Mouse (Mus musculus) right cerebral cortex, adult 2 months (tissue): Measurements from ENCODE around the gene Brat1.
A peak's percentile ranks its signal among the peaks of the same experiment; 100 is the strongest.

Experiments used
- DNase-seq, 2 experiments: peaks; one replicate each; pipeline ENCODE4 v3.0.0; 2021 to 2022; ENCODE audit warnings: low spot score in 2 of 2

Gene Brat1

DNA sequence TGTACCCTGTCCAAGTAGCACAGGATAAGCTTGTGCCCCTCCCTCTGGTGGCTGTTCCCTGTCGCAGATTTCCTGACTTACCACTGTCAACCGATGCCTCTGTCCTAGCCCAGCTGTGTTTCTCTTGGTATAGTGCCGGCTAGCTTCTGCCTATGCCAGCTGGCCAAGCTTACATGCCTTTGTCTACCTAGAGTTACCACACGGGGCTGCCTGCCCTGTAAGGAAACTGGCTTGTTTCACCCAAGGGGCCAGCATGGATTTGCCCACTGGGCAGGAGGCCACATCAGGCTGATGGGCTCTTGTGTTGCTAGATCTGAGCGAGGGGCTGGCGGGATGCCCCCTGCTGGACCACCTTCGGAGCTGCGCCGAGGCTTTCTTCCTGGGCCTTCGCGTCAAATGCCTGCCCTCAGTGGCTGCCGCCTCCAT lies 38.9 kb downstream of the Brat1 start:
- DNase-seq = no peak

- no peak for DNase-seq
These were observed 43.6 kb downstream of the Brat1 start for GRCm38 (mm10) chr5:140748425-140748824.

- DNase-seq = peak; percentile 75 to 81
These were observed 44.5 kb downstream of the Brat1 start for GRCm38 (mm10) chr5:140749062-140749875.

DNA sequence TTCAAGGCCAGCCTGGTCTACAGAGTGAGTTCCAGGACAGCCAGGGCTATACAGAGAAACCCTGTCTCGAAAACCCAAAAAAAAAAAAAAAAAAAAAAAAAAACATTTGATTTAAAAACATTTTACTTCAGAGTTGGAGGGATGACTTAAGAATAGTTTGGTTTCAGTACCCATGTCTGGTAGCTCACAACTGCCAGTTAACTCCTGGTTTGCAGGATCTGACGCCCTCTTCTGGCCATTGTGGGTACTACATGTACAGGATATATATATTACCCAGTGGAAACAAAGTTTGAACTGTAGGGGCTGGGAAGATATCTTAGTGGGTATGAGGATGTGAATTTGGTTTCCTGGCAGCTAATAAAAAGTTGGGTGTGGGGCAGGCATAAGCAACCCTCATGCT lies 46.1 kb downstream of the Brat1 start:
- peak; percentile 52 to 67 for DNase-seq

- no peak for DNase-seq
These were observed 47.2 kb downstream of the Brat1 start for GRCm38 (mm10) chr5:140752041-140752440.

DNA sequence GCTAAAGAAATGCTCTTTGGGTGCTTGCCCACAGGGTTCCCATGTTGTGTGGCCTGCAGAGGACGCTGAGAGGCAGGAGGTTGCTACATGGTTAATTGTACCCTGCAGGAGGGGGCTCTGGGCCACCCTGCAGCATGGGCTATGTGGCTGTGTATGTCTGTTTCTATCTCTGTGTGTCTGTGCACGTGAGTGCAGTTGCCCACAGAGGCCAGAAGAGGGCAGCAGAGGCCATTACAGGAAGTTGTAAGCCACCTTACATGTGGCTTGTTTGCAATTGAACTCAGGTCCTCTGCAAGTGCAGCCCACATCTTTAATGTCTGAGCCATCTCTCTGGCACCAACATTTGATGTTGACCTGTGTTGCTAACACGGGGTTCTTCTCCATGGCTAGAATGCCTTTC lies 47.8 kb downstream of the Brat1 start:
- no peak for DNase-seq

- DNase-seq = no peak
These were observed 48.4 kb downstream of the Brat1 start for GRCm38 (mm10) chr5:140753223-140753622.

GRCm38 (mm10) chr5:140758864-140759263 lies 54.1 kb downstream of the Brat1 start:
- no peak for DNase-seq

GRCm38 (mm10) chr5:140762540-140762939 lies 57.7 kb downstream of the Brat1 start:
- DNase-seq = no peak

GRCm38 (mm10) chr5:140764921-140765613 lies 60.3 kb downstream of the Brat1 start:
- no peak for DNase-seq

DNA sequence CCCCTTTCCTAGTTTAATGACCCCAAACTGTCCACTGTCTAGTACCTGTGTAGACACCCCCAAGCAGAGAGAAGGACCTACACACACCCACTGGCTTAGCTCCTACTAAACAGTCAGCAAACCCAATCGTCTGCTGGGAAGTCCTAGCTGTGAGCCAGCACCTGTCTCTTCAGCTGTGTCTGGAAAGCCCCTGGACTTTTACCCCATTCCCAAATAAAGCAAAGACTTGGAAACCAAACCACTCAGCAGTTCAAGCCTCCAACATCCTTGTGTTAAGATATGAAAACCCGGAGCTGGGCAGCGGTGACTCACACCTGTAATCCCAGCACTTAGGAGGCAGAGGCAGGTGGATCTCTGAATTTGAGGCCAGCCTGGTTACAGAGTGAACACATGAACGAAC lies 61.8 kb downstream of the Brat1 start:
- DNase-seq = no peak

GRCm38 (mm10) chr5:140767704-140768141 lies 62.9 kb downstream of the Brat1 start:
- DNase-seq = peak; percentile 50 to 55

DNA sequence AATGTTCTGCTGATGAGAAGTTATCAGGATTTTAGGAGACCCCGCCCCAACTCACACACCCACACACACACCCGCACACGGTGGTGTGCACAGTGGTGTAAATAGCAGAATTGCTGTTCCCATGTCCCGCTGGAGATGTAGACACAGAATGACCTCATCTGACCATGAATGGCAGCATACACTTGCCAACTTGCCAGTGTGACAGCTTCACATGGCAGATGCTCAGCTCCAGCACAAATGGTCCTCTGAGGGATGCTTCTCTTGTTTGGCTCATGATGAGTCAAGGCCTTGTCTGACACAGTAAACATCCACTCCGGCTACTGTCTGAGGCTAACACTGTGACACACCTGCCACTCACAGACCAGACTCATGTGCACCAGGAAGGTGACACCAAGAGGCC lies 63.5 kb downstream of the Brat1 start:
- DNase-seq = peak in 1 of 2 experiments; percentile 45
